Mouse (Mus musculus): ENCODE data around the gene H2al2b.
"Not testable (repeated sequence)": the region's sequence is repeated elsewhere in the genome, so short reads cannot be mapped to it uniquely, and the experiment has no call there.

The H2al2b gene

GRCm38 (mm10) chrY:2720574-2720973, at the start of gene H2al2b:
Gene H2al2b (minus strand): TSS chrY:2720674.
- DNase-seq: not testable (repeated sequence)
